Mouse (Mus musculus): ENCODE data around the gene Lifr. TPM values are rescaled to one million over a fixed set of nuclear protein-coding genes. Genes with fewer than 3 reads are reported as not detected.

Lifr gene
- polyA plus RNA-seq, 1 experiment from 2014 or later: 7.6 TPM

DNA sequence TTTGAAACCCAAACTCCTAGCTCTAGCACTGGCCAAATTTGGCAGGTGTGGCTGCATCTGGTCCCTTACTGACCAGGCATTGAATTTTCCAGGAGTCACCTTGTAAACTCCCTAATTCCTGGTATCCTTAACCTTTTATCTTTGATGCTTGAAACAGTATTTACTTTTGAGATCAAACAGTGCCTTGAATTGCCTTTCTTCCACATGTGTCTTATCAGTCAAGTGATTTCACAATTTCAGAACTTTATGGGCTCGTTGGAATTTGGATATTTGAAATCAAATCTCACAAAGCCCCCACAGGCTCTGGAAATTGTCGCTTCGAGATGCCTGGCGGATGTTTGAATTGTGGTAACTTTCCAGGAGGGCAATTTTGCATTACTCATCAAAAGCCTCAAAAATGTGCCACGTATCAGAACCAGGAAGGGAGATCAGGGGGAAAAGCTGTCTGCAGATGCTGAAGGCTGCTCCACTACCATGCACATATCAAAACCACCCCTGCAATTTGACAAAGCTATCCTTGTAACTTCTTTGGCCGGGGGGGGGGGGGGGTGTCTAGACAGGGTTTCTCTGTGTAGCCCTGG is 45.7 kb downstream of the Lifr start:
- Histone ChIP-seq H3K4me3 (no peak overlapping the region), H3K4me2 (replicated peaks) (no peak overlapping the region), H3K27ac (replicated peaks) (no peak overlapping the region), H3K9ac (replicated peaks) (no peak overlapping the region), H3K4me1 (no peaks in the 10 kb centered on the region; the same call in 1 of the 2 replicates), H3K36me3 (no peaks in the 10 kb centered on the region), H3K9me3 (no peaks in the 10 kb centered on the region), H3K27me3 (no peaks in the 10 kb centered on the region)
- no peak for ATAC-seq (replicated peaks)
- 88% methylated on average over 6 of the region's 6 CpGs for WGBS

DNA sequence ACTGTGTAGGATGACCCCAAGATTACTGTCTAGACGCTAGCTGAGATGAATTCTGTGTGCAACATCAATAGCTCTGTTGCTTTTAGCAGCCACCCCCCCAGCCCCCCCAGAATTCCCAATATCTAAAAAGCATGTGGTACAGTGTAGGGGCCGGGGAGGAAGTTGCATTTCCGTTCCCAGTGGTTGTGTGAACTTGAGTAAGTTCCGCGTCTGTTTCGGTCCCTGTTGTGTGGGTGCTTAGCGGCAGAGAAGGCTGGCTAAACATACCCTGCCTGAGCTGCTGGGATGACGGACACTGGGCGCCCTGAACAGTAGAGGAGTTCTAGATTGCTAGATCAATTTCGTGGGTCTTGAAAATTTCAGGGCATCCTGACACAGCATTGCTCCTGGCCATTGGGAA is 46.5 kb downstream of the Lifr start:
- H3K4me2 ChIP-seq (replicated peaks): no peak overlapping the region
- no peak for ATAC-seq (replicated peaks)
- no peaks in the 10 kb centered on the region for H3K27me3 ChIP-seq
- no peaks in the 10 kb centered on the region for H3K36me3 ChIP-seq
- H3K4me3 ChIP-seq: no peak overlapping the region
- H3K9me3 ChIP-seq: no peaks in the 10 kb centered on the region
- H3K27ac ChIP-seq (replicated peaks): no peak overlapping the region
- WGBS: 93% methylated on average over 10 of the region's 10 CpGs
- H3K9ac ChIP-seq (replicated peaks): no peak overlapping the region
- no peaks in the 10 kb centered on the region for H3K4me1 ChIP-seq

DNA sequence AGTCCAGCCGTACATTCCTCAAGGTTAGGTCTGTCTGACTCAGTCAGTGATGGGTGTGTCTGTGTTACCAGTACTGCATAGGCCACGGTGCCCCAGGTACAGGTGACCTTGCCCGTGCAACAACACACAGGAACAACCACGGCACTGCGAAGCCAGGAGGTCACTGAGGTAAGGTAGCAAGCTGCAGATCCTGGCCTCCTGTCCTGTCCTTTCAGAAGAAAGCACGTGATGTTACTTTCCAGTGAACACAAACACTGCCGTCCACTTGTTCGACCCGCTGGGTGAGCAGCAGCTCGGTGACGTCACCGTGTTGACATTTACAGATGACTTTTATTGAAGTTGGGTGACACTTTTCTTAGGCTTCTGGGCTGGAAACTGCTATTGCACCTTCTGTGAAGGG is 47.2 kb downstream of the Lifr start:
- Histone ChIP-seq H3K27ac (replicated peaks) (no peak overlapping the region), H3K27me3 (no peaks in the 10 kb centered on the region), H3K4me1 (no peaks in the 10 kb centered on the region), H3K4me2 (replicated peaks) (no peak overlapping the region), H3K9ac (replicated peaks) (no peak overlapping the region), H3K36me3 (no peaks in the 10 kb centered on the region), H3K9me3 (no peaks in the 10 kb centered on the region), H3K4me3 (no peak overlapping the region)
- WGBS: 93% methylated on average over 12 of the region's 12 CpGs
- no peak for ATAC-seq (replicated peaks)

DNA sequence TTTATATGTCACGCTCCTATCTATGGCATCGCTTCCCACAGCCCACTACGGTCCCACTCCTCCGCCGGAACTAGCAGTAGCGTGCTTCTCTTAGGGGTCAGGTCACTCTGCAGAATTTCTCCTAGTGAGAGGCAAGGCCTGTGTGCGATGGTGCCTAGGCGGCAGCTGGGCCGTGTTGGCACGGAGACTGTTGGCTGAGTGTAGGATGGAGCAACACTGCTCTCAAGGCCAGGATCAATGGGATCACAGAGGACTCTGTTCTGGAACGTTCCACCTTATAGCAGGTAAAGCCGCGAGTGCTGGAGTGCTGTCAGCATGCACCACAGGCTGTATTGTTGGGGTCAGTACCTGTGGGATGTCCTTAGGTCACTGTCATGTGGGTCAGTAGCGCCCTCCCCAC is 48.1 kb downstream of the Lifr start:
- no peaks in the 10 kb centered on the region for H3K4me1 ChIP-seq
- no peak overlapping the region for H3K4me2 ChIP-seq (replicated peaks)
- ATAC-seq (replicated peaks): no peak
- H3K27ac ChIP-seq (replicated peaks): no peak overlapping the region
- no peaks in the 10 kb centered on the region for H3K36me3 ChIP-seq
- H3K9me3 ChIP-seq: no peaks in the 10 kb centered on the region
- H3K27me3 ChIP-seq: no peaks in the 10 kb centered on the region
- no peak overlapping the region for H3K4me3 ChIP-seq
- no peak overlapping the region for H3K9ac ChIP-seq (replicated peaks)
- 94% methylated on average over 14 of the region's 14 CpGs for WGBS

DNA sequence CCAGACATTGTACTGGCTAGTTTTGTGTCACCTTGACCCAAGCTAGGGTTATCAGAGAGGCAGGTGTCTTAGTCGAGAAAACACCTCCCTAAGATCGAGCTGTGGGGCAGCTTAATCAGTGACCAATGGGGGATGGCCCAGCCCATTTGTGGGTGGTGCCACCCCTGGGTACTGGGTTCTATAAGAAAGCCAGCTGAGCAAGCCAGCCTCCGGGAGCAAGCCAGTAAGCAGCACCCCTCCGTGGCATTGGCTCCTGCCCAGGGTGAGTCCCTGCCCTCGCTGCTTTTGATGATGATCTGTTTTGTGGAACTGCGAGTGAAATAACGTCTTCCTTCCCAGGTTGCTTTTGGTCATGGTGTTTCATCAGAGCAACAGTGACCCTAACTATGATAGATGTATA is 49.9 kb downstream of the Lifr start:
- Histone ChIP-seq H3K9ac (replicated peaks) (no peak overlapping the region), H3K27ac (replicated peaks) (no peak overlapping the region), H3K4me1 (peaks cover 17% of the 10 kb centered on the region), H3K4me3 (no peak overlapping the region), H3K9me3 (no peaks in the 10 kb centered on the region), H3K27me3 (no peaks in the 10 kb centered on the region), H3K4me2 (replicated peaks) (no peak overlapping the region), H3K36me3 (no peaks in the 10 kb centered on the region)
- 83% methylated on average over 7 of the region's 7 CpGs for WGBS
- ATAC-seq (replicated peaks): no peak

DNA sequence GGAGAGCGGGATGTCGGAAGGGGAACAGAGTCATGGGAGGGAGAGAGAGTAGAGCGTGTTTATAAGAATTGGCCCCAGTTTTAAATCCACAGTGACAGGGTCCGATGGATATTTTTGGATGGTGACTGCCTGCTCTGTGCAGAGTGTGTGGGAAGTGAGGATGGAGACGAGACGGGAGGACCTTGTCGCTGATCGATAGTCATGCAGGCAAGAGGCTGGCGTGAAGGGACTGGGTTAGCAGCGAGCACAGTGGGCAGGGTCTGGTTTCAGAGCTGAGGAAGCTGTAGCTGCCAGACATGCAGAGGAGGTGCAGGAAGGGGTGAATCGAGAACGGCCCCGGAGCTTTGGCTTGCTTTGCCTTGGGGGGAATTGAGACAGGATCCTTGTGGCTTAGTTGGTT is 50.8 kb downstream of the Lifr start:
- Histone ChIP-seq H3K4me1 (peaks cover 26% of the 10 kb centered on the region), H3K4me2 (replicated peaks) (no peak overlapping the region), H3K27ac (replicated peaks) (no peak overlapping the region), H3K9ac (replicated peaks) (no peak overlapping the region), H3K4me3 (no peak overlapping the region), H3K9me3 (no peaks in the 10 kb centered on the region), H3K27me3 (no peaks in the 10 kb centered on the region), H3K36me3 (no peaks in the 10 kb centered on the region)
- WGBS: 94% methylated on average over 13 of the region's 13 CpGs
- no peak for ATAC-seq (replicated peaks)

DNA sequence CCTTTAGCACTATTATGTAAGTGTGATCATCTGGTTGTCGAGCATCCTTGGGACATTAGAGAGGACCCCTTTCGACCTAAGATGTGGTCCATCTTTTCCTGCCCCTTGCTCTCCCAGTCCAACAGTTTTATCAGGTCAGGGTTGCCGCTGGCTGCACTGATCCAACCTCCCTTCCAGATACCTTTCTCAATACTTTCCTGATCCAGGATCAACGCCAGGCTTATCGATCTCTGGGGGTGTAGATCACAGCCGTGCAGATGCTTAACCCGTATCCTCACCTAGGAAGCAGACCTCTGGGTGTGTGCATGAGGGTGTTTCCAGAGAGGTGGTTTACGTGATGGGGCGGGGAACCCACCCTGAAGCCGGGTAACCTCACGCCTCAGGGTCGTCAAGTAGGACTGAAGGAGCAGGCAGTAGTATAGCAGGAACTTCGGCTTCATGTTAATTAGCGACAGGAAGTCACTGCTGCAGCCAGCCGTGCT is 53.3 kb downstream of the Lifr start:
- Histone ChIP-seq H3K27me3 (no peaks in the 10 kb centered on the region), H3K4me1 (peaks cover 29% of the 10 kb centered on the region), H3K36me3 (no peaks in the 10 kb centered on the region), H3K4me3 (no peak overlapping the region), H3K4me2 (replicated peaks) (no peak overlapping the region), H3K9me3 (no peaks in the 10 kb centered on the region), H3K27ac (replicated peaks) (no peak overlapping the region), H3K9ac (replicated peaks) (no peak overlapping the region)
- WGBS: 71% methylated on average over 15 of the region's 15 CpGs
- no peak for ATAC-seq (replicated peaks)

DNA sequence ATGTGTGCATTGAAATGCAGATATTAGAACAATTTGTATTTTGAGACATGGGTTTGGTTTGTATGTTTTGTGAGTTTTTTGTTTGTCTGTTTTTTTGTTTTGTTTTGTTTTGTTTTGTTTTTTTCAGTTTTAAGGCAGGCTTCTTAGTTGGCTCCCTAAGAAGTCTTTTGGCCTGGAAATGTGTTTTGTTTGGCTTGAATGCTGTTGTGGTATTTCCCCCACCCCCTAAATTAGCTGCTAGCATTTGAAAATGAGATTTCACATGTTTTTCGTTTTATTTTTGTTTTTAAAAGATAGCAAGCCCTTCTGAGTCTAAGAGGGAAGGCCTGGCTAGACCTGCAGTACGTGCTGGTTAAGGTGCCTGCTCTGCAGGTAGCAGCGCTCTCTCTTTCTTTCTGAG is 54.1 kb downstream of the Lifr start:
- Histone ChIP-seq H3K27me3 (no peaks in the 10 kb centered on the region), H3K4me1 (peaks cover 29% of the 10 kb centered on the region), H3K4me2 (replicated peaks) (no peak overlapping the region), H3K36me3 (no peaks in the 10 kb centered on the region), H3K27ac (replicated peaks) (no peak overlapping the region), H3K9me3 (no peaks in the 10 kb centered on the region), H3K4me3 (no peak overlapping the region), H3K9ac (replicated peaks) (no peak overlapping the region)
- ATAC-seq (replicated peaks): no peak
- WGBS: 63% methylated on average over 3 of the region's 3 CpGs

DNA sequence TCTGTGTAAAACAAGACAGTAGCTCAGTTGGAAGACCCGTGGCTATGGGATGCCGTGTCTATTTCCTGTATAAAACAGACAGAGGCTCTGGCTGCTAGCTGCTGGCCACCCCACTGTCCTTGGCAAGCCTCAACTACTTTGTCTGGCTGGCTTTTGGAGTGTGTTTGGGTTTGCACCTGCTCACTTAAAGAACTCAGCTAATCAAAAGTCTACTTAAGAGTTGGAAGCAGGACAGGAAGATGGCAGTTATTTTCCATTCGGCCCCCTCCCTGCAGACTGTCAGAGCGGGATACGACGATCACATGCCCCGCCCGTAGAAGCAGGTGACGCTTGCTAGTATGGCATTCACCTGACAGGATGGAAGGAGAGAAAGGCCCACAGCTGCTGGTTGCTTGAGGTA is 54.5 kb downstream of the Lifr start:
- H3K4me1 ChIP-seq: peaks cover 29% of the 10 kb centered on the region
- H3K4me2 ChIP-seq (replicated peaks): no peak overlapping the region
- 71% methylated on average over 9 of the region's 9 CpGs for WGBS
- no peaks in the 10 kb centered on the region for H3K9me3 ChIP-seq
- no peak overlapping the region for H3K9ac ChIP-seq (replicated peaks)
- H3K36me3 ChIP-seq: no peaks in the 10 kb centered on the region
- no peak overlapping the region for H3K27ac ChIP-seq (replicated peaks)
- peak; percentile 33 for ATAC-seq (replicated peaks)
- no peak overlapping the region for H3K4me3 ChIP-seq
- H3K27me3 ChIP-seq: no peaks in the 10 kb centered on the region

DNA sequence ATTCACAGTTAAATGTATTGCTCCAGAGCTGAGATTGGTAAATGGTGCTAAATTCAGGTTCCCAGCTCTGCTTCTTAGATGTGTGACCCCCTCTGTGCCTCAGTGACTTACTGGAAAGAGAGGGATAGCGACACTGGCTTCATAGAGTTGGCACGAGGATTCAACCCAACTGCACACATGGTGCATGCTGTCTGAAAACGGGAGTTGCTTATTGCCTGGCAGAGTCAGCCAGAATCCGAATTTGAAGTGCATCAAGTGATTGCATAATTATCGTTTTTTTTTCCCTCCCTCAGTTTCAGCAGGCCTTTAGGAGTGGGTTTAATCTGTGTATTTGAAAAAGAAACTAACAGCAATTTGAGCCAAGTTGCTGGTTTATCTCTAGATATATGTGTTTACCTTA is 55.1 kb downstream of the Lifr start:
- peaks cover 29% of the 10 kb centered on the region for H3K4me1 ChIP-seq
- H3K4me3 ChIP-seq: no peak overlapping the region
- no peak overlapping the region for H3K4me2 ChIP-seq (replicated peaks)
- H3K27ac ChIP-seq (replicated peaks): 0 out of 2 replicates have a peak overlapping the region, but pooled peaks have one; percentile 17
- H3K9me3 ChIP-seq: no peaks in the 10 kb centered on the region
- H3K9ac ChIP-seq (replicated peaks): no peak overlapping the region
- no peaks in the 10 kb centered on the region for H3K36me3 ChIP-seq
- peak; percentile 58 for ATAC-seq (replicated peaks)
- WGBS: 59% methylated on average over 5 of the region's 5 CpGs
- no peaks in the 10 kb centered on the region for H3K27me3 ChIP-seq

DNA sequence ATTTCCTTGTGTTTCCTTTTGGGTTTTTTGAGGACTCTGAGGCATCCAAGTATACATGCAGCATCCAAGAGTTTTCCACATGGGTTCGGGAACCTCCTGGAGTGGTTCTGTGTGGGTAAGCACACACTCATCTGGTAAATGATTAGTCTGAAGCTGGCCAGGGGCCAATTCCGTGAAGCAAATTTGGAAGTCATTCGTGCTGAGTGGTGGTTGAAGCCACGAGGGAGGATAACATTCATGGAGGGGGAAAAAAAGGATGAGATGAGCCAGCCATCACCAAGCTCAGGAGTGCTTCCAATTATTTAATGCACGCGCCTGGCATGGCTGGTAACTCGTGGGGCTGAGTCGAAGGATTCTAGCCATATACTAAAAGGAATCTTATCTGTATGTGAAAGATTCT is 56.1 kb downstream of the Lifr start:
- peak; percentile 71 for ATAC-seq (replicated peaks)
- WGBS: 61% methylated on average over 8 of the region's 8 CpGs

DNA sequence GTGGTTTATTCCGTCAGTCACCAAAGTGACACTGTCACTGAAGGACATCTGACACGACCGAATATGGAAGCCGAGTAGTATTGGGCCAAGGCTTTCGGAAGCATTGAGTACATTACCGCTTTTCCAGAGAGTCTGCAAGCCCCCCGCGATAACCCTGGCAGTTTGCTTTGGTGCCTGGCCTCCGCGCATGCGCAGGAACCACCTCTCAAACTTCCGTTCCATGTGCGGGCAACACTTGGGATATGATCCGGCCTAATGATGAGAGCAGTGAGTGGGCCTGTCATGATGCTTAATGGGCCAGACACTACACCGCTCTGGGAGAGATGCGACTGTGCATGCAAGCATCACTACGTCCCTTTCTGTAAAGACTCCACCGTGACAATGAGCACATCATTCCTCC is 59.4 kb downstream of the Lifr start:
- Histone ChIP-seq H3K4me2 (replicated peaks) (no peak overlapping the region), H3K27me3 (no peaks in the 10 kb centered on the region), H3K36me3 (no peaks in the 10 kb centered on the region), H3K27ac (replicated peaks) (no peak overlapping the region), H3K4me3 (no peak overlapping the region), H3K9ac (replicated peaks) (no peak overlapping the region), H3K9me3 (no peaks in the 10 kb centered on the region), H3K4me1 (peaks cover 17% of the 10 kb centered on the region)
- no peak for ATAC-seq (replicated peaks)
- 94% methylated on average over 18 of the region's 18 CpGs for WGBS

More for the DNA sequence above, 56.1 kb downstream of the Lifr start:
- no peak overlapping the region for H3K4me3 ChIP-seq
- no peaks in the 10 kb centered on the region for H3K9me3 ChIP-seq
- no peak overlapping the region for H3K4me2 ChIP-seq (replicated peaks)
- H3K36me3 ChIP-seq: no peaks in the 10 kb centered on the region
- H3K9ac ChIP-seq (replicated peaks): no peak overlapping the region
- H3K4me1 ChIP-seq: peaks cover 29% of the 10 kb centered on the region
- H3K27me3 ChIP-seq: no peaks in the 10 kb centered on the region
- H3K27ac ChIP-seq (replicated peaks): no peak overlapping the region

DNA sequence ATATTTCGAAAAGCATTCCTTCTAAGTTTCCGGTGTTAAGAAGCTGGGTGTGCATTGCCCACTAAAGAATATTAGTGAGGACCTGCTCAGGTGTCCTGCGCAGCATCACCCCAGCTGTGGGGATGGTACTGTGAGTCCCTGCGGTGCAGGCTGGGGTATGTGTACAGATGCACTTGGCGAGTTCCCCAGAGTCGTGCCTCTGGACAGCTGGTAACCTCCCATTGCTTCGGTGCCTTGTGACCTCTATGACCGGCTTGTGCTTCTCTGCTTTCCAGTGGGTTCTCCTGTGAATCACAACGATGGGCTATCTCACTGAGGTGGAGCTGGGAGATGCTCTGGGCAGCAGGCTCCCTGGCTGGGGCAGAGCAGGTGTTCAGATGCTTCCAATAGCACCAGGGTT is 60.2 kb downstream of the Lifr start:
- peaks cover 9% of the 10 kb centered on the region; the same call in 1 of the 2 replicates for H3K4me1 ChIP-seq
- no peaks in the 10 kb centered on the region for H3K36me3 ChIP-seq
- no peak overlapping the region for H3K9ac ChIP-seq (replicated peaks)
- H3K27me3 ChIP-seq: no peaks in the 10 kb centered on the region
- no peak overlapping the region for H3K4me3 ChIP-seq
- H3K9me3 ChIP-seq: no peaks in the 10 kb centered on the region
- H3K27ac ChIP-seq (replicated peaks): no peak overlapping the region
- ATAC-seq (replicated peaks): no peak
- no peak overlapping the region for H3K4me2 ChIP-seq (replicated peaks)
- 94% methylated on average over 9 of the region's 9 CpGs for WGBS
